Mouse (Mus musculus): ENCODE data around the gene Gipr. TPM values are rescaled to one million over a fixed set of nuclear protein-coding genes. Genes with fewer than 3 reads are reported as not detected.

Gene Gipr
- polyA plus RNA-seq, 1 experiment from 2014 or later: 0.08 TPM

DNA sequence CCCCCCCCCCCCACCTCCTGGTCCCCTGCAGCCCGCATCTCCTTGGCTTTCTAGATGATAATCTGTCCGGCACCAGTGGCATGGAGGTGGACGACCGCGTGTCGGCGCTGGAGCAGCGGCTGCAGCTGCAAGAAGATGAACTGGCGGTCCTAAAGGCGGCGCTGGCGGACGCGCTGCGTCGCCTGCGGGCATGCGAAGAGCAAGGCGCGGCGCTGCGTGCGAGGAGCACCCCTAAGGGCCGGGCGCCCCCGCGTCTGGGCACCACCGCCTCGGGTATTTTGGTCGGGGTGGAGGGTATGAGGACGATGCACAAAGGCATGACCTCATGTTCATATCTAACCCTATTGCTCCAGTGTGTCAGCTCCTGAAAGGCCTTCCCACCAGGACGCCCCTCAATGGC is 13.2 kb upstream of the Gipr start:
- ChIA-PET POLR2A (interaction anchor here (0.8 to 1.2 kb wide), 2 partner anchors 30 to 93 kb away, joined by 3 to 6 read pairs; no protein-coding TSS in a partner anchor), CTCF (interaction anchor here (1.0 to 4.5 kb wide), 12 partner anchors 13 to 177 kb away, joined by 3 to 30 read pairs (median 5); partner anchors contain the start of genes Gipr and Snrpd2)
- H3K27me3 ChIP-seq: no peaks in the 10 kb centered on the region
- TF ChIP-seq CTCF (IDR thresholded peaks at IDR 0.05): no peak
- DNase-seq (ENCODE audit: low read depth, low spot score) (no peak), ATAC-seq (no peak)
- in situ Hi-C loops (cut with MboI; ENCODE audit: low pct_unique_long_range_greater_than_20kb): no loop called here

DNA sequence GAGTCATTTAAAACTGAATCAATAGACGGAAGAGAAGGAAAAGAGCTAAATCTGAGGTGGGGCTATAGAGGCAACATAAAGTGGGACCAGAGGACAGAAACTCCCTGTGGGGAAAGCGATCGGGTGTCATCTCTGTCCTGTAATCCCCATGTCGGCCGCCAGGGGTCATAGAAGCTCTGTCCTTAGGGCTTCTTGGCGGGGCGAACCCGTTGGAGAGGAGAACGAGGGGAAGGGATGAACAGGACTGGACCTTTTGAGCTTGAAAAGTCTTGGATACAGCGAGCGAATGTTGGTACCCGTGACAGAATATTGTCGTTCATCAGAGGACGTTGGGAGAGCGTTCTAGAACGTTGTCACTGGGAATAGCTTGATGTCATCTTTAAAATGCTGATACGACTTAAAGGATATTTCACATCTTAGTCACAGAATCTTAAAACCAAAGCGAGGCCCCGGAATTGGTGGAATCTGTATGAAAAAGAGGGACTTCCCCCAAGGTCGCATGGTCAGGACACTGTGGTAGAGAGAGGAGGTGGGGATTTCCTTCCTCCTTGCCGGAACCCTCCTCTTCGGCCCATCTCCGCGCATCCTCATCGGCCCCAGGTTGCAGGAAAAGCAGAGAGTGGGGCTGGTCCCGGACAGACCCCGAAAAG is 12.6 kb upstream of the Gipr start:
- POLR2A ChIA-PET: interaction anchor here (0.8 to 1.2 kb wide), 2 partner anchors 31 to 94 kb away, joined by 3 to 6 read pairs; no protein-coding TSS in a partner anchor
- TF ChIP-seq CTCF (IDR thresholded peaks at IDR 0.05): no peak
- no peaks in the 10 kb centered on the region for H3K27me3 ChIP-seq
- in situ Hi-C loops (cut with MboI; ENCODE audit: low pct_unique_long_range_greater_than_20kb): no loop called here
- DNase-seq (ENCODE audit: low read depth, low spot score): no peak
- CTCF ChIA-PET: interaction anchor here (0.9 to 4.5 kb wide), 15 partner anchors 13 to 177 kb away, joined by 3 to 30 read pairs (median 5); partner anchors contain the start of genes Gipr, Ppm1n and Snrpd2
- no peak for ATAC-seq

DNA sequence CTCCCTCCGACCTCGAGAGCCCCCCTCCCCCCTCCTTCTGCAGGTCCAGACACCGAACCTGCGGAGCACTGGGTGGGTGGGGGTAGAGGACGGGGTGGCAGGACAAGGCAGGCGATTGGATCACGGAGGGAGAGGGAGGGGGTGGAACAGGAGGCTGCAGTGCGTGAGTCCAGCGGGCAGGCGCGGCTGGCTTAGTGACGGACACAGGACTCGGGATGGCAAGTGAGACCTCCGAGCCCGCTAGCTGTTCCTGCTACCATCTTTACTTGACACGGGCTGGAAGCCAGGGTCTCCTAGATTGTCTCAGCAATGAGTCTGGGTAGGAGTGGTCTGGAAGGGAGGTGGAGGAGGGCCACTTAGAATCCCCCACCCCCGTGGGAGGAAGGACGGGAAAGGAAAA is 12.1 kb upstream of the Gipr start:
- no peaks in the 10 kb centered on the region for H3K27me3 ChIP-seq
- no peak for DNase-seq (ENCODE audit: low read depth, low spot score)
- CTCF ChIA-PET: interaction anchor here (0.9 to 4.5 kb wide), 17 partner anchors 12 to 178 kb away, joined by 3 to 30 read pairs (median 4); partner anchors contain the start of genes Gipr, Ppm1n and Snrpd2
- no peak for TF ChIP-seq CTCF (IDR thresholded peaks at IDR 0.05)
- POLR2A ChIA-PET: interaction anchor here (1.2 kb wide), 1 partner anchor 31 kb away, joined by 6 read pairs; no protein-coding TSS in a partner anchor
- ATAC-seq: no peak
- in situ Hi-C loops (cut with MboI; ENCODE audit: low pct_unique_long_range_greater_than_20kb): no loop called here

DNA sequence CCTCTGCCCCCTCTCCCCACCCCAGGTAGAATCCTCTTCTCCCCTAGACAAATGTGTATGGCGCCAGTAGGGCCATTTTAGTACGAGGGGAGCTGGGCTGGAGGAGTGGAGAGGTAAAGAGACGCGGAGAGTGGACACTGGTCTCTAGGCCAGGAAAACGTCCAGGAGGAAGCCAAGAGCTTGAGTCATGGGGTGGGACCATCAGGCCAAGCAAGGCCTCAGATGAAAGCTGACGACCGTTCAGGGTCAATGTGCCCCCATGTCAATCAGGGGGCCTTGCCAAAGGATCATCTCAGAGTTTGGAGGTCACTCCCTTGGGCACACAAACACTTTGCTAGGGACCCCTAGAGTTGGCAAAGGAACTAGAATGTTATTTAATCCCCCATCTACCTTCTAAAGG is 11.3 kb upstream of the Gipr start:
- H3K27me3 ChIP-seq: no peaks in the 10 kb centered on the region
- DNase-seq (ENCODE audit: low read depth, low spot score) (no peak), ATAC-seq (no peak)
- ChIA-PET CTCF (interaction anchor here (1.2 to 4.5 kb wide), 7 partner anchors 14 to 123 kb away, joined by 3 to 30 read pairs (median 4); no protein-coding TSS in a partner anchor), POLR2A (no interaction called here)
- in situ Hi-C loops (cut with MboI; ENCODE audit: low pct_unique_long_range_greater_than_20kb): no loop called here
- no peak for TF ChIP-seq CTCF (IDR thresholded peaks at IDR 0.05)

DNA sequence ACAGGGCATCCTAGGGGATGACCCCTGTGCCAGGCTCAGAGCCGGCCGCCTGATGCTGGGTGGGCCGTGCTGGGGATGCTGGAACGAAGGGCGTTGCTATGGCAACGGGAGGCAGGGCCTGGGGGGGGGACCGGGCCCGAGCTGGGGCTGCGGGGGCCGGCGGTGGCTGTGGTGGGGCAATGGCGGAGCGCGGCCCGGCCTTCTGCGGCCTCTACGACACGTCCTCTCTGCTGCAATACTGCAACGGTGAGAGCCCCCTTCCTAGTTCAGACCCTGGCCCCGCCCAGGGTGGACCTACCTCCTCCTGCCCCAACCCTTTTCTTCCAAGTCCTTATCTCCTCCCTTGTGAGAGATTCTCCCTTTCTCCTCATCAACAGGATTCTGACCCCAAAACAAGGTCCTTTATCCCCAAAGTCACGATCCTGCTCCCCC is 10.6 kb upstream of the Gipr start:
- ChIA-PET POLR2A (interaction anchor here (0.6 kb wide), 1 partner anchor 119 kb away, joined by 3 read pairs; no protein-coding TSS in a partner anchor), CTCF (interaction anchor here (1.2 to 4.5 kb wide), 3 partner anchors 13 to 33 kb away, joined by 4 to 30 read pairs (median 25); no protein-coding TSS in a partner anchor)
- in situ Hi-C loops (cut with MboI; ENCODE audit: low pct_unique_long_range_greater_than_20kb): no loop called here
- DNase-seq (ENCODE audit: low read depth, low spot score) (no peak), ATAC-seq (no peak)
- no peak for TF ChIP-seq CTCF (IDR thresholded peaks at IDR 0.05)
- H3K27me3 ChIP-seq: no peaks in the 10 kb centered on the region

DNA sequence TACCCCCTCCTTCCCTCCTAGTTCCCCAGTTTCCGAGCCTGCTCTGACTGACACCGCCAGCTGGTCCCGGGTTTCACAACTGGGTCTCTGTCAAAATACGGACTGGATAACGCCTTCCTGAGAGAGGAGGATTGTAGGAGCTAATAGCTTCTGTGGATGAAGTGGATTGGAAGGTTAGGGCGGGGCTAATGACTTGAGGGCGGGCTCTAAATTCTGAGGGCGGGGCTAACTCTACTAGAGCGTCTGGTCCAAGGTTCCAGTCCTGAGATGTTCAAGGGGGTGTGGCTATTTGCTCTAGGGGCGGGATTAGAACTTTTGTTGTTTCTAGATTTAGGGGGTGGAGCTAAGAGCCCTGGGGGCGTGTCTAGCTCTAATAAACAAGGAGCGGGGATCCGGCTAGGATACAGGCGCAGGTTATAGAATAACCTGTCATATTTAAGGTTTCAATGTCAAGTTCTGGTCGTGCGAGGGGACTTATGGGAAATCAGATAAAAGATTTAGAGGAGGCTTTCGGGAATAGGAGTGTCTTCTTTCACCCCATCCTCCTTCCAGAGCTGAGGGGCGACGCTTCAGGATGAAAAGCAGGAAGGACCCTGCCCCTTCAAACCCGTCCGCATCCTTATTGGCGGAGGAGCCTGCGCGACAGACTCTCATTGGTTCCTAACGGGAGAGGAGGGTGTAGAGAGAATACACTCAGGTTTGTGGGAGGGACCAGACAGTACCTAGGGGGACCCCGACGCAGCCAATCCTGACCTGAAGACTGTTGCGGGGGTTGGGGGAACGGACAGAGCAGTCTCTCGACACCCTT is 10.0 kb upstream of the Gipr start, which contains the start of gene Eml2:
Gene Eml2, plus strand, starts transcription at position 714 of the 808 bp plus-strand sequence.
- no peaks in the 10 kb centered on the region for H3K27me3 ChIP-seq
- ATAC-seq: no peak
- in situ Hi-C loops (cut with MboI; ENCODE audit: low pct_unique_long_range_greater_than_20kb): no loop called here
- CTCF ChIA-PET: interaction anchor here (0.6 to 1.1 kb wide), 2 partner anchors 18 to 22 kb away, joined by 3 to 4 read pairs; no protein-coding TSS in a partner anchor
- no peak for DNase-seq (ENCODE audit: low read depth, low spot score)
- TF ChIP-seq CTCF (IDR thresholded peaks at IDR 0.05): no peak
- POLR2A ChIA-PET: interaction anchor here (0.6 kb wide), 1 partner anchor 120 kb away, joined by 3 read pairs; no protein-coding TSS in a partner anchor

DNA sequence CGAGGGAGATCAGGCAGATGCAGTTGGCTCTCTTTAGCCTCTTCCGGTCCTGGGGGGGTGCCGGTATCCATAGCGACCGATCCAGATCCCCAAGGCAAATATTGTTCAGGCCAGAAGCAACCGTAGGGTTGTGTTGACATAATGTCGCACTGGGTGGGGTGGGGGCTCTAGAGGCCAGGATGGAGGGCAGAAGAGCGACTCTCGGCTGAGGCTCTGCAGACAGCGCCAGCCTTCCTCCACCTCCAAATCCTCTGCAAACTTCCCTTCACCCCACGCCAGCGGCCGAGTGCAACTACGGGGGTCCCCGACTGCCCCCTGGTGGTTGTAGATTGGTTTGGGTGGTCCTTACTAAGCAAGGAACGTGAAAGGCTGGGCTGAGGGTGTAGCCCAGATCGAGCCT is 6.9 kb upstream of the Gipr start:
- H3K27me3 ChIP-seq: peaks cover 3% of the 10 kb centered on the region
- ChIA-PET CTCF (interaction anchor here (1.0 to 1.5 kb wide), 4 partner anchors 9 to 36 kb away, joined by 3 to 5 read pairs (median 4); no protein-coding TSS in a partner anchor), POLR2A (no interaction called here)
- DNase-seq (ENCODE audit: low read depth, low spot score) (no peak), ATAC-seq (no peak)
- peak; percentile 80 for TF ChIP-seq CTCF (IDR thresholded peaks at IDR 0.05)
- in situ Hi-C loops (cut with MboI; ENCODE audit: low pct_unique_long_range_greater_than_20kb): no loop called here

DNA sequence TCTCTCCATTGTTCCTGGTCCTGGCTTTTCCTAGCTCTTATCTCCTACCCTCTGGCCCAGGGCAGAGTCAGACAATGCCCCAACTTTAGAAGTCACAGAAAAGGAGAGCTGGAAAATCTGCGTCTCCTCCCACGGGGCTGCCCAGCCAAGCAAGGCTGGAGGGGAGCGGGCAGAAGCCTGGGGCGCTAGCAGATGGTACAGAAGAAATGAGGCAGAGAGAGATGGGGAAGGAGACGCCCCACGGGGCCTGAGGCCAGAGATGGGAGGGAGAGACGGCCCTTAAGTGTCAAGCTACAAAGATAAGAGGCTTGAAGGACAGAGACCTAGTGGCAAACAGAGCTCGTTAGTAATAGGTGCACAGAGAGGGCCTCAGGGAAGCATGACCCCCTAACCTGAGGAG is 5.9 kb upstream of the Gipr start:
- H3K27me3 ChIP-seq: peaks cover 3% of the 10 kb centered on the region
- in situ Hi-C loops (cut with MboI; ENCODE audit: low pct_unique_long_range_greater_than_20kb): no loop called here
- TF ChIP-seq CTCF (IDR thresholded peaks at IDR 0.05): no peak
- CTCF ChIA-PET: interaction anchor here (2.0 kb wide), 1 partner anchor 13 kb away, joined by 4 read pairs; no protein-coding TSS in a partner anchor
- DNase-seq (ENCODE audit: low read depth, low spot score) (no peak), ATAC-seq (no peak)
- POLR2A ChIA-PET: no interaction called here

DNA sequence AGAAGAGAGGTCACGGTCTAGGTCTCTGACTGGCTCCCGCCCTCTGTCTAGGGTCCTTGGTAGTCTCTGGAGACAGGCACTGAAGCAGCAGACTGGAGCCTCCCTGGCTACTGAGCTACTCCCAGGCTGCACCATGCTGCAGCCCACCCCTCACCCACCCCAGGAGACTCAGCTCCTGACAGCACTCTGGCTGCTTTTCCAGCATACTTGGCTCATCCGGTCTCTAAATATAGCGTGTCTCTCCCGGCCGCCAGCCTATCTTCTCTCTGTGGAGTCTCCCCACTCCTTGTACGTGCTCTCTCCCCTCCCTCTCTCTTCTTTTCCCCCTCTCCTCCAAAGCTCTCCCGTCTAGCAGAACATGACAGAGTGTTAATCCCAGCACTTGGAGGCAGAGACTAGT is 4.2 kb upstream of the Gipr start:
- peaks cover 5% of the 10 kb centered on the region for H3K27me3 ChIP-seq
- in situ Hi-C loops (cut with MboI; ENCODE audit: low pct_unique_long_range_greater_than_20kb): no loop called here
- POLR2A ChIA-PET: interaction anchor here (0.6 kb wide), 1 partner anchor 759 kb away, joined by 3 read pairs; no protein-coding TSS in a partner anchor
- no peak for TF ChIP-seq CTCF (IDR thresholded peaks at IDR 0.05)
- DNase-seq (ENCODE audit: low read depth, low spot score) (no peak), ATAC-seq (no peak)
- CTCF ChIA-PET: interaction anchor here (2.0 kb wide), 1 partner anchor 12 kb away, joined by 4 read pairs; no protein-coding TSS in a partner anchor

DNA sequence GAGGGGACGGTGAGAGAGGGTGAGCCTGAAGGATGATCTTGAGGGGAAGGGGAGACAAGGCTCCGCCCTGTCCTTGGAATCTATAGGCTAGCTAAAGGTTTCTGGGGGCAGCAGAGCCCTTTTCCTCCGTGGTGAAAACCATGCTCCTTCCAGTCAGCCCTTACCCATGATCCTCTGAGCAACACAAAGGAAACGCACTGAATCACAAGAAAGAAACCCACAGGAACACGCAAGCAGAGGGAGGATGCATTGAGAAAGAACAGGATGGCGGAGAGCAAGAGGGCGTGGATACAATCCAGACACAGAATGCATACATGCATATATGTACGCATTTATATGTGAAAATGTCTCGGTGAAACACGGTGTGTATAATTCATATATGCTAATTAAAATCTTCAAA is 3.6 kb upstream of the Gipr start:
- ChIA-PET POLR2A (no interaction called here), CTCF (interaction anchor here (0.7 kb wide), 1 partner anchor 14 kb away, joined by 3 read pairs; no protein-coding TSS in a partner anchor)
- no peak for TF ChIP-seq CTCF (IDR thresholded peaks at IDR 0.05)
- H3K27me3 ChIP-seq: peaks cover 7% of the 10 kb centered on the region
- DNase-seq (ENCODE audit: low read depth, low spot score): no peak
- ATAC-seq: no peak
- in situ Hi-C loops (cut with MboI; ENCODE audit: low pct_unique_long_range_greater_than_20kb): loop anchor here (5.0 to 10.0 kb wide), 2 partner anchors 38 to 115 kb away; partner anchors contain the start of genes Ppm1n and Rtn2
